Mouse (Mus musculus) megakaryocyte, embryonic 14.5 days (primary cell): ENCODE data around the gene Cd3d. TPM values are rescaled to one million over a fixed set of nuclear protein-coding genes. Genes with fewer than 3 reads are reported as not detected.

Source experiments
- H3K27me3 ChIP-seq: replicated peaks from 2 replicates; pipeline ENCODE3; 2012; ENCODE audit warnings: inconsistent platforms
- H3K36me3 ChIP-seq: replicated peaks from 2 replicates; pipeline ENCODE3; 2012; ENCODE audit warnings: low read length, inconsistent platforms, mixed read lengths
- H3K4me1 ChIP-seq: 2 replicates; pipeline ENCODE4 v1.6.1; 2012; ENCODE audit warnings: inconsistent platforms
- H3K4me3 ChIP-seq: replicated peaks from 2 replicates; pipeline ENCODE3; 2012; ENCODE audit warnings: moderate library complexity, mild to moderate bottlenecking, inconsistent platforms
- H3K9me3 ChIP-seq: 2 replicates; pipeline ENCODE4 v1.6.1; 2012; ENCODE audit warnings: inconsistent platforms
- FLI1 ChIP-seq: IDR thresholded peaks from 2 replicates; pipeline ENCODE4 v1.6.1; 2012; ENCODE audit warnings: low read length, inconsistent platforms, mixed read lengths
- GATA1 ChIP-seq: IDR thresholded peaks from 3 replicates; pipeline ENCODE4 v1.6.1; 2012; ENCODE audit warnings: mixed read lengths, low read length, inconsistent platforms, borderline replicate concordance
- polyA plus RNA-seq: library from polyadenylated mRNA; stranded (reverse); fragments of >175 nt; gene quantifications from 2 replicates; pipeline ENCODE4 v1.2.3, GENCODE M21; 2012; ENCODE audit warnings: low replicate concordance; ENCODE audit not compliant: insufficient read depth

The Cd3d gene
- polyA plus RNA-seq, 1 experiment: not detected

DNA sequence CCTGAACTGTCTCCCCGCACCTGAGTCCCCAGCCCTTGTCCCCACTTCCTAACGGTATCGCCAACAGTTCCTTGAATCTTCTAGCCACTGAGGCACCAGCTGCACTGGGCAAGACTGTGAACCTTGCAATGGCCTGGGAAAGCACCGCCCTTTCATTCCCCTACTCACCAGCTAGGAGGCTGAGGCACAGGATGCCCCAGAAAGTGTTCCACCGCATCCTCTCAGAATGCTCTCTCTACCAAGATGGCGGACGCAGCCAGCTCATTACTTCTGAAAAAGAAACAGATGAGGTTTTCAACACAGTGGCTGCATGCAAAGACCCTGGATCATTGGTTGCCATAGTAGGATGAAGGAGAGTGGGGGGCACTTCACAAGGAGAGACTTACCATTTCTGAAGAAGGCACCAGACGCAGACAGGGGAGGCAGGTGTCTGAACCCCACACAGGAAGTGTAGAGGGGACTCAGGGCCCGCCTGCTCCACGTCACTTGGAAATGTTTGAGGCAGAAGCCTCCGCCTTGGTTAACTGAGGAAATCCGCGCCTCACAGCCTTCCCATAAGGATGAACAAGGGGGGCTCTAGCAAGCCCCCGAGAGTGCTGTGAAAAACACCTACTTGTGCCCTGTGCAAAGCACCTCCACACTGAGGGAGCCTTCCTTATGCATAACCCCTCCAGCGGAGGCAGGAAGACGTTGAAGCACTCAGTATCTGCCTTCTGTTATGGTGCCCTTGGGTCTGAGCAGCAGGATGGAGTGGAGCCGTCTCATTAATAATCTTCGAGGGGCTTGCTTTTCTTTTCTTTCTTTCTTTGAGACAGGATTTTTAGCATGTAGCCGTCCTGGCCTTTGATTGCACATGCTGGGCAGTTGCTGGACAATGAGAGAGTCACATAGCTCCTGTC lies 27.8 kb downstream of the Cd3d start, which contains the start of gene Cd3e:
TSS of gene Cd3e (minus strand) at position 448 of the 899 bp plus-strand sequence.
- 0 out of 2 replicates have a peak, but pooled peaks cover 2% of the 10 kb centered on the region for H3K4me1 ChIP-seq
- TF ChIP-seq FLI1: no peak
- no peak for TF ChIP-seq GATA1
- no peak within 1 kb of the TSS for H3K4me3 ChIP-seq
- peaks cover 6% of the 10 kb centered on the region for H3K9me3 ChIP-seq
- peaks cover 70% of the 10 kb centered on the region for H3K27me3 ChIP-seq
- no peaks in the 10 kb centered on the region for H3K36me3 ChIP-seq

DNA sequence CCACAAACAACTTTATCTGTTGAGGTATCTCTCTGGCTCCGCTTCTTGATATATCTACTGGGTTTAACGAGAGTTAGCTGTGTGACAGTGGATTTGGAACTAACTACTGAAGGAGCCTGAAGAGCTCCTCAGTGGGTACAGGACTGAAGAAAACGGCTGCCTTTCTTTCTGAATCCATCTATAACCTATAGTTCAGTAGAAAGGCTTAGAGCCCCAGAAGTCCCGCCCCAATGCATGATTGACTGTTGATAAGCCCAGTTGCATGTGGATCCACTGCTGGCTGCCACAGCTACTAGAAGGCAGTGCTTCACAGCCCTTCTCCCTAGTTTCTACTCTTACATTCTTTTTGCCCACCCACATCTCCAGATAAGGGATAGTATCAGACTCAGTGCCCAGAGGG lies 28.9 kb downstream of the Cd3d start:
- no peaks in the 10 kb centered on the region for H3K36me3 ChIP-seq
- no peak for TF ChIP-seq GATA1
- TF ChIP-seq FLI1: no peak
- peaks cover 66% of the 10 kb centered on the region for H3K27me3 ChIP-seq
- 0 out of 2 replicates have a peak, but pooled peaks cover 2% of the 10 kb centered on the region for H3K4me1 ChIP-seq
- H3K9me3 ChIP-seq: peaks cover 11% of the 10 kb centered on the region
- no peak overlapping the region for H3K4me3 ChIP-seq

DNA sequence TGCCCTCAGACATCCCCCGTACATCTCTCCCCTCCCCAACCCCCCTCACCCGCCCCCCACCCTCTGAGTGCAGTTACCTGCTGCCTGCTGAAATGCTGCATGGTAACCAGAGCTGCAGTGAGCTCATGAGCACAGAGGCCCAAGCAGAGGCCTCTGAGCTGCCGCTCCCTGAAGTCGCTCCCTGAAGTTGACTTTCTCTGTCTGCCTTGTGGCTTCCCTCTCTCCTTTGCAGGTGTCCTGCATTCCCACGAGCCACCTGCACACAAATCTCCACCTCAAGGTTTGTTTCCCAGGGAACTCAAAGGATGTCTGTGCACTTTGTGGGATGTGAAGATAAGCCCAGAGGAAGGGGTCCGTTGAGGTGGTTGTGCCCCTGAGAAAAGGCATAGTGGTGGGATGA lies 29.7 kb downstream of the Cd3d start:
- H3K4me1 ChIP-seq: 0 out of 2 replicates have a peak, but pooled peaks cover 2% of the 10 kb centered on the region
- no peaks in the 10 kb centered on the region for H3K36me3 ChIP-seq
- peaks cover 65% of the 10 kb centered on the region for H3K27me3 ChIP-seq
- H3K9me3 ChIP-seq: peaks cover 11% of the 10 kb centered on the region
- TF ChIP-seq GATA1: no peak
- TF ChIP-seq FLI1: no peak
- H3K4me3 ChIP-seq: no peak overlapping the region

DNA sequence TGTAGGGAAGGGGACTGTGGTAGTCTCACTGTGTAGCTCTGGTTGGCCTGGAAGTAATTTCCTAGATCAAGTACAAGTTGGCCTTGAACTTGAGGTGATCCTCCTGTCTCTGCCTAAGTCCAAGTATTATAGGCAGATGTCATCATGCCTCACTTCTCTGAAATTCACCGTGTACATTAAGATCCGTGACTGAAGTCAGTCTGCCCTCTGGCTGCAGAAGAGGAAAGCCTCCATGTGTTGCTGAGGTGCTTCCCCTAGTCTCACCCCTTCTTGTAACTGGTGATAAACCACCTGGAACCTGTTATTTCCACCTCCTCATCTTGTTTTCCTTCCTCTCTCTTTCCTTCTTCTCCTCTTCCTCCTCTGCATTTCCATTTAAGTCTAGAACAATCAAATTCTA lies 33.3 kb downstream of the Cd3d start:
- peaks cover 11% of the 10 kb centered on the region for H3K9me3 ChIP-seq
- TF ChIP-seq FLI1: no peak
- no peaks in the 10 kb centered on the region for H3K36me3 ChIP-seq
- no peak overlapping the region for H3K4me3 ChIP-seq
- H3K27me3 ChIP-seq: peaks cover 47% of the 10 kb centered on the region
- 0 out of 2 replicates have a peak, but pooled peaks cover 2% of the 10 kb centered on the region for H3K4me1 ChIP-seq

DNA sequence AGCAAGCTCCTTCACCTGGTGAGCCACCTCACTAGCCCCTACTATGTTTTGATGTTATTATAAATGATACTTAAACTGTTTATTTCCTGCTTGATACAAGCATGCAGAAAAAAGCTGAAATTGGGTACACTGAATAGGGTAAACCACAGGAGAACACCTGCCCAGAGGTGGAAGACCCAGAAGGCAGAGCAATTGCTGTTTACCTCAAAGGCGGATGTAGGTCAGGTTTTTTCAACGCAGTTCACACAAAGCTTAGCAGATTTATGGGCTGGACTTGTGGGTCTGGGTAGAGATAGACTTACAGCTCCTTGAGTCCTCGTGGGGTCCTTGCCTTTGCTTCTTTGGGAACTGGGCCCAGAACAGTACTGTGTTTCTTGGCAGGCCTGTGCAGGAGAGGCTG lies 34.3 kb downstream of the Cd3d start:
- no peaks in the 10 kb centered on the region for H3K36me3 ChIP-seq
- TF ChIP-seq GATA1: no peak
- TF ChIP-seq FLI1: no peak

DNA sequence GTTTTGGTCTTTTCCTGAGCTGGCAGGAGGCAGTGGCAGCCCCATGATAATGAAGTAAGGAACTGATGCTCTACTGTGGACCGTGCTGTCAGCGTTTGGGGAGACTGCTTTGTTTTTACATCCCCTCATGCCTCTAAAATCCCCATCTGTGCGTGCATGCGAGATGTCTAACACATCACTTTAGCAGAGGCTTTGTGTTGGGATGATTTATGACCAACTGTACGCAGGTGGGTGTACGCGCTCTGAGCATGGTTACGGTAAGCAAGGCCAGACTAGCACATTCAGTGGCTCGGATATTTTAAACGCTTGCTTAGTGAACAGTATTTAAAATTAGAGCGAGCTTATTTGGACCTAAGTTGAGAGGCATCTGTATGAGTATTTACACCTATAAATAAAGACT lies 36.4 kb downstream of the Cd3d start:
- H3K27me3 ChIP-seq: peaks cover 37% of the 10 kb centered on the region
- no peaks in the 10 kb centered on the region for H3K36me3 ChIP-seq
- peaks cover 11% of the 10 kb centered on the region for H3K9me3 ChIP-seq
- 0 out of 2 replicates have a peak, but pooled peaks cover 2% of the 10 kb centered on the region for H3K4me1 ChIP-seq
- no peak for TF ChIP-seq GATA1
- TF ChIP-seq FLI1: no peak
- no peak overlapping the region for H3K4me3 ChIP-seq

More for the DNA sequence above, 34.3 kb downstream of the Cd3d start:
- Histone ChIP-seq H3K4me1 (0 out of 2 replicates have a peak, but pooled peaks cover 2% of the 10 kb centered on the region), H3K27me3 (peaks cover 47% of the 10 kb centered on the region), H3K9me3 (peaks cover 11% of the 10 kb centered on the region), H3K4me3 (no peak overlapping the region)

DNA sequence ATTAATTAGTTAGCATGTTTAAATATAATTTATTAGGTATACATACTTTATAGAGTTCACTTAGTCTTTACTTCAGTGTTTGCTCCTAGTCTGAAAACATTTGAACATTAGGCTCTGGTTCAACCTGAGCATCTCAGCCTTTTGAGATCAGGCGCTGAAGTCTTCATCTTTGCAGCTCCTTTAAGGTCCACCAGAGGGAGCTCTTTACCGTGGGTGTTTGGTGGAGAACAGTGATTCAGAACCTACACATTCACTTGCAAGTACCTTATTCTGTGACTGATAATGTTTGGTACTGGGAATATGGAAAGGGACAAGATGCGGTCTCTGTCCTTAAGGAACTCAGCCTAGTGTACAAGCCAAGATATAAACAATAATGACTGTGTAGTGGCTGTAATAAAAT lies 41.2 kb downstream of the Cd3d start:
- no peaks in the 10 kb centered on the region for H3K4me1 ChIP-seq
- peaks cover 43% of the 10 kb centered on the region for H3K27me3 ChIP-seq
- no peak overlapping the region for H3K4me3 ChIP-seq
- no peak for TF ChIP-seq GATA1
- TF ChIP-seq FLI1: no peak
- H3K9me3 ChIP-seq: no peaks in the 10 kb centered on the region
- no peaks in the 10 kb centered on the region for H3K36me3 ChIP-seq

DNA sequence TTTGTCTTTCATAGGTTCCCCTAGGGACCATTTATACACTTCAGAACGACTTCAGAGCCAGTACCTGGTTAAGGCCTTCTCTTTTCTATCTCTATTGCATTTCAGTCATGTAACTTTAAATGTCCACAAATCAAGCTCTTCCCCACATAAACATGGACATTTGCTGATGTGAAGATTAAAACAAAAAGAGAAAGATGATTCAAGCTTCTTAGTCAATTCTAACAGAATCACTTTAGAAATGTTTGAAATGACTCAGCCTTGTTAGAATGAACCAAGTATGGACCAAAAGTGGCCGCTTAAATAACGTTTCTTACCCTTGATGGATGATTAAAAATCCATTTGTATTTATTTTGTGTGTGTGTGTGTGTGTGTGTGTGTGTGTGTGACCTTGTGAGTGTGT lies 42.1 kb downstream of the Cd3d start:
- H3K9me3 ChIP-seq: no peaks in the 10 kb centered on the region
- H3K27me3 ChIP-seq: peaks cover 48% of the 10 kb centered on the region
- no peak for TF ChIP-seq GATA1
- no peak for TF ChIP-seq FLI1
- H3K4me1 ChIP-seq: no peaks in the 10 kb centered on the region
- no peak overlapping the region for H3K4me3 ChIP-seq
- no peaks in the 10 kb centered on the region for H3K36me3 ChIP-seq

DNA sequence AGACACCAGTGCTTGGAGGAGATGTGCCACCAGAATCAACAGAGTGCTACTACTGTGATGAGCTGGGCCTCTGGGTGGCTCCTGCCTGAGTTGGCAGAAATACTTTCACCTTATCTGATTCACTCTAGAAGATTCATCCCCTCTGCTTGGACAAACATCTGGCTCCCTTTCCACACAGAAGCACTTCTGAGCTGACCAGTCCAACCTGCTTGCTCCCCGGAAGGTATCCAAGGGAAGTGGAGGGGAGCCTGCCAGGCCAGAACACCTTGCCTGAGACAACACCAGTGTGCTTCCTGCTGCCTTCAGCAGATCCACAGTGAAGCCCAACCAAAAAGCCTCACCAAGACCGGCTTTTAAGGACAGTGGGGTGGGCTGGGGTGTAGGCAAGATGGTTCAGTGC lies 42.6 kb downstream of the Cd3d start:
- peaks cover 54% of the 10 kb centered on the region for H3K27me3 ChIP-seq
- H3K36me3 ChIP-seq: no peaks in the 10 kb centered on the region
- H3K4me1 ChIP-seq: no peaks in the 10 kb centered on the region
- H3K9me3 ChIP-seq: no peaks in the 10 kb centered on the region
- TF ChIP-seq GATA1: no peak
- TF ChIP-seq FLI1: no peak
- H3K4me3 ChIP-seq: no peak overlapping the region

DNA sequence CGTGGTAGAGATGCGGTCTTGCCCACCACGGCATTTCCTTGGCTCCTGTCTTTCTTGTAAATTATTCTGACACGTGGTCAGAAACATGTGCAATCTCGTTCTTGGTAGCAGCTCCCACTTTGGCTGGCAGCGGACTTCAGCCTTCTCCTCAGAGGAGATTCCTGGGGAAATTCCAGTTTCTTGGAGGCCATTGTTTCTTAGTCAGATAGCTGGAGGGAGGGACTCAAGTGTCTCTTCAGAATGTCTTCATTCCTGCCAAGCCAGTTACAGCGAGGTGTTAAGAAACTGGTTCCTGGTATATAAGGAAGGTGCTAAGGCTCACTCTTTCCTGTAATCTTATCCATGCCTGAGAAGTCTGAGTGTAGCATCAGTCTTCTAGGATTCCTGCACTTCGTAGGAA lies 45.8 kb downstream of the Cd3d start:
- H3K36me3 ChIP-seq: no peaks in the 10 kb centered on the region
- no peaks in the 10 kb centered on the region for H3K9me3 ChIP-seq
- no peak overlapping the region for H3K4me3 ChIP-seq
- TF ChIP-seq GATA1: no peak
- TF ChIP-seq FLI1: no peak
- peaks cover 77% of the 10 kb centered on the region for H3K27me3 ChIP-seq
- H3K4me1 ChIP-seq: no peaks in the 10 kb centered on the region

DNA sequence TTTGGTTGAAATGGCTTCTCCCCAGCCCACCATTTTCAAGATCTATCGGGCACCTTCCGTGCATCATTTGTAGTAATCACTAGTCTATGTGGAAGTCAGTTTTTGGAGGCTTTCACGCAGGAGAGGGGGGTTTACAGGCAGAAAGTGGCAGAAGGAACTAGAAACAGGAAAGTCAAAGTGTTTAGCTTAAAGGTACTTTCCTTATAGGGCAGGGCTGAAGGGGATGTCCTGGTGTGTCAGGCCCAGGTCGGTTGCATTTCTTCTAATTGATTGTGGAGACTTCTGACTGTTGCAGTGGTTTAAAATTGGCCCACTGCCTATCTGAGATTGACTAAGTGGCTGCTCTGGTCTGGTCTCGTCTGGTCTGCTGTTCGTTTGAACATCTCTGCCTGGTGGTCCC lies 48.8 kb downstream of the Cd3d start:
- no peaks in the 10 kb centered on the region for H3K4me1 ChIP-seq
- peaks cover 83% of the 10 kb centered on the region for H3K27me3 ChIP-seq
- no peaks in the 10 kb centered on the region for H3K36me3 ChIP-seq
- no peak overlapping the region for H3K4me3 ChIP-seq
- TF ChIP-seq FLI1: no peak
- TF ChIP-seq GATA1: no peak
- no peaks in the 10 kb centered on the region for H3K9me3 ChIP-seq
